Mouse (Mus musculus) left cerebral cortex, adult 8-10 months (tissue): Measurements from ENCODE around the gene Zfp334. TPM values are rescaled to one million over a fixed set of nuclear protein-coding genes. Genes with fewer than 3 reads are reported as not detected.

Experiments
- DNase-seq, 2 experiments: peaks; one replicate each; pipeline ENCODE4 v3.0.0; 2022; ENCODE audit warnings: low spot score in 2 of 2
- total RNA-seq, 4 experiments: library from RNA; stranded (reverse); gene quantifications; 2 replicates each; pipeline ENCODE4 v1.2.4; 2022

The Zfp334 gene
- total RNA-seq, 4 experiments from 2014 or later: 14.1 to 15.7 (median 15.3) TPM

DNA sequence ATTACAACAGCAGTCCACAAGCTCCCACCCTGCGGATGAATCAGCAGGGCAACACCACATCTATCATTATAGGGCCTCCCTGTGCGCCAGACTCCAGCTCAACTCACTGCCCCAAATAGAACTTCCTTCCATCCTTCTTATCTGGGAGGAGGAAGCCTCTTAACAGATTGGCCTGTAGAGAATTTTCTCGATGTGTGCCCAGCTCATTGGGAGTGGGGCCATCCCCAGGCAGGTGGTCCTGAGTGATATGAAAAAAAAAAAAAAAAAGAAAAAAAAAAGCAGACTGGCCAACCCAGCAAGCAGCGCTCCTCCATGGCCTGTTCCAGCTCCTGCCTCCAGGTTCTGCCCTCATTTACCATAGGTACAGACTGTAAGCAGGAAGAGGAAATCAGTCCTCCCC, 12.1 kb downstream of the Zfp334 start:
- no peak for DNase-seq

DNA sequence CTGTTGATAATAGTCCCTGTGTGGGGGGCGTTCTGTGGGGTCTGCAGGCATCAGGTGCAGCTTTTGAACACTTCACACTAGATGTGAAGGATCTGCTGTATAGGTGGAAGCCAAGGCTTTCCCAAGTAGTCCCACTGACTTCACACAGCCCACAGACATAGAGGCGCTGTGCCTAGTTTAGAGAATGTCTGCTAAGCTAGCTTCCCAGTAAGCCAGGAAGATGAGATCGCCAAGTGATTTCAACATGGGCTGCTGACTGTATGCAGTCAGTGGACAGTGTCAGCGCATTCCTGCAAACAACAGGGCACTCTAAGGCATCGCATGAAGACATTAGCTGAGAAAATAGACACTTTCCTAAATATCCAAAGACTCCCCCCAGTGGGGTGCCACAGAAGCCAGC, 12.6 kb downstream of the Zfp334 start:
- no peak for DNase-seq

DNA sequence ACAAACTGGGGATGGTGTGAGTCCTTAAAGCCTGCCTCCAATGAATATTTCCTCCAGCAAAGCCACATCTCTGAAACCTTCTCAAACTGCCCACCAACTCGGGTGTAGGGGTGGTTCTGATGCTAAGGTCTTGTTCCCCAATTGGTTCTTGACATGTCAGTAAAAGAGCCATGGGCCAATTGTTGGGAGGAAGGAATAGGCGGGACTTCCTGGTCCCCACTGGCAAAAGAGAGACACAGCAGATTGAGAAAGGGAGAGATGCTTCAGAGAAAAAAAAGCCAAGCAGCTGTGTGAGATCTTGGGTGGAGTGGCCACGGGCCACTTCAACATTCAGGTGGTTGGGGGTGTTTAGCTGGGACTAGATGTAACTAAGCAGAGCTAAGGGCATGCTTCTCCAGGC, 17.0 kb downstream of the Zfp334 start:
- DNase-seq: no peak

DNA sequence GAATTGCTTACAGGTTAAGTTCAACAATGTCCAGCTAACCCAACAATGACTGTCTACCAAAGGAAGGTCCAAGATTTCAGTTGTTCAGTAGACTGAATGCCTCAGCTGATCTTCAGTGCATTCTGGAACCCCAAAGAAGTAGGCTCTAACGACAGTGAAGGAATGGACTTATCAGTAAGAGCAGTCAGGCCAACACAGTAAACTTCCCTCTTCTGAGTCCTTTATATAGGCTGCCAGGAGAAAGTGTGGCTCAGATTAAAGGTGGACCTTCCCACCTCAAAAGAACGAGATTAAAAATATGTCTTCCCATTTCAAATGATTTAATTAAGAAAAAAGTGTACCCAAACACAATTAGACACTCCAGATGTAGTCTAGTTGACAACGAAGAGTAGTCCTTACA, 17.7 kb downstream of the Zfp334 start:
- DNase-seq: no peak

DNA sequence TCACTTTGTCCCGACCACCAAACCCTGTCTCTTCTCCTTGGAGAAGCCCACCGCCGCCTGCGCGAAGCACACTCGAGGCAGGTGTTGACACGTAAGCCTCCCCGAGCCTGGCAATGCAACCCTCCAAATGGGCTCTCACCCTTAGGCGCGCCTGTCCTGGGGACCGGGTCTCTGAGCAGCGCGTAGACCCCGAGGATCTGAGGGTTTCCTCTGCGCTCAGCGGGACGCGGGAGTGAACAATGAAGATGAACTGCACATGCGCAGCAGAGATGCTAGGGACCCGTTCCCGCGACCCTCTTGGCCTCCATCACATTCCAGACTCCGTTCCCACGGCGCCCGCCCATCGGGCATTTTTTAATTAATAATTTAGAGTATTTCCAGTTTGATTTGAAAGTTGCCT, 19.6 kb downstream of the Zfp334 start, which contains the start of gene Zfp663:
Zfp663 (minus strand) TSS at position 234 of the 400 bp plus-strand sequence.
- no peak for DNase-seq

DNA sequence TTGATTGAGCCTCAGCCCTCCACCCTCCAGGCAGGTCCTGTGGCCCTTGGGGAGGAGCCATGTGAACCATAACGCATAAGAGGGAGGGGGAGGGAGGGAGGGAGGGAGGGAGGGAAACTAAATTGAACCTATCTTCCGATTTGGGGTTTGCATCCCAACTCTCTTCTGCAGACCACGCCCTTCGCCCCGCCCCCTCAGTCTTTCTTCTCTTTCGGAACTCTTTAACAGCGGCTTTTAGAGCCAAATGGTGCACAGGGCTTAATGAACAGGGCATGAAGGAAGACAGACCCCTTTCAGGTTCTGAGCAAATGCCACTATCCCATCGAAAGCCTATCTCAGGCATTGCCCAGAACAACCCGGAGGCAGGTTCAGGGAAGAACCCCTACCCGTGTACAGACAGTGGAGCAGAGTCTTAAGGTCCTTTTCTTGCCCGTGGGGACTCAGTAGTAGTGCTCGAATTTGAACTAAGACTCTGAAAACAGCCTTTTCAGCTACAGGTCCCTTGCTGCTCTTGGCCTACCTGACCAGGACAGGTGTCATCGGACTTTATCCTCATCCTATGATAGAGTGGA, 20.1 kb downstream of the Zfp334 start:
- no peak for DNase-seq

DNA sequence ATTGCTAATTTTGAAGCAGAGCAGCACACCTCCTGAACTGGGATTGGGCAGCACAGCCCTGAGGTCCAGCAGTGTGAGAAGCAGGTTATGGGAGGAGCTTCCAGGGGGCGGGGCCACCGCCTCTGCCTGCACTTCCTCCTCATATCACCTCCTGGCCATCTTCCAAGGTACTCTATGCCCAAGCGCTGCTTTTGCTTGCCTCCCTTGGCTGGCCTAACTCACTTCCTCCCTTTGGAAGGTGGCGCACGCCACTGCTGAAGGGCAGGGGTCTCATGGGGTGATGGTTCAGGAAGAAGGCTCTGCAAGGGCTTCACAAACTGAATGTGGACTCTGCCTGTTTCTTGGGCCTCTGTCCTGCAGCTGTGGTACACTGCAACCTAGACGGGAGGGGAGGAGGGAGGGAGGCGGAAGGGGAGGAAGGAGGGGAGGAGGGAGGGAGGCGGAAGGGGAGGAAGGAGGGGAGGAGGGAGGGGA, 21.0 kb downstream of the Zfp334 start:
- DNase-seq: no peak

DNA sequence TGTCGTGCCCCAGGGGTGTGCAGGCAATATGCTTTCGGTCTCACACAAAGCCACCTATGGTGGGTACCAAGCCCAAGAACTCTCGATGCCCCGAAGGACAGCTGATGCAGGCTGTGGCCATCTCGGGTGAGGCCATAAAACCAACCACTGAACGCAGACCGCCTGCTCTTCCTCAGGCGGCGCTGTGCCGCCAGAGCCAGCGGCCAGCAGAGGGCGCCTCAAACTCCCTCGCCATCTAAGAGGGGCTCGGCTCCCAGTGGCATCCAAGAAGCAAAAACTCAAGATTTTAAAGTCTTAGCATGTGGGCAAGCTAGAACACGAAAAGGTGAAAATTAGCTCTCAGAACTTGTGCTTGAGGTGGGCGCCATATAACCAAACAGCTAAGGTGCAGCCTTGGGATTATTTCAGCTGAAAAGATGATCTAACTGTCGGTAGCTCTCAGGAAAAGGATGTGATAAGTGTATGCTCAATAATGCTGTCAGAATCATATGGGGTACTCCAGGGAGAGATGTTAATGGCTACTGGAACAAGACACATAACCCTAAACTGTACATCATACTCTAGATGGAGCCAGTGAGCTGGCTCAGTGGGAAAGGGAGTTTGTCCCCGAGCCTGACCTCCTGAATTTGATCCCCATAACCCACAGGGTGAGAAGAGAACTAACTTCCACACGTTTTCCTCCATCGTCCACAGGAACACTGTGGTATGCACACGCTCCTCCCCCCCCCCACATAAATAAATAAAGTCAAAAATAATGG, 23.5 kb downstream of the Zfp334 start:
- DNase-seq: peak in 1 of 2 experiments; percentile 36

DNA sequence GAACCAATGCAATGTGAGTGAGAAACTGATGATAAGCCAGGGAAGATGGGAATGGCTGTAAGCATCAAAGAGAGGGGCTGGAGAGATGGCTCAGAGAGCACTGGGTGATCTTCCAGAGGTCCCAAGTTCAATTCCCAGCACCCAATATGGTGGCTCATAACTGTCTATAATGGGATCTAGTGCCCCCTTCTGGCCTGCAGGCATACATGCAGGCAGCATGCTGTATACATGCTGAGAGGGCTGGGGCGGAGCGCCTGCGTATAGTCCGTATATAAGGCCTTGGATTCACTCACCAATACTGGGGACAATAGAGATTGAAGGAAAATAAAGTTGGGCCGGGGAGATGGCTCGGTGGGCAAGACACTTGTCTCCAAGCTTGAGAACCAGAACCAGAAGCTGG, 24.8 kb downstream of the Zfp334 start:
- DNase-seq: no peak

DNA sequence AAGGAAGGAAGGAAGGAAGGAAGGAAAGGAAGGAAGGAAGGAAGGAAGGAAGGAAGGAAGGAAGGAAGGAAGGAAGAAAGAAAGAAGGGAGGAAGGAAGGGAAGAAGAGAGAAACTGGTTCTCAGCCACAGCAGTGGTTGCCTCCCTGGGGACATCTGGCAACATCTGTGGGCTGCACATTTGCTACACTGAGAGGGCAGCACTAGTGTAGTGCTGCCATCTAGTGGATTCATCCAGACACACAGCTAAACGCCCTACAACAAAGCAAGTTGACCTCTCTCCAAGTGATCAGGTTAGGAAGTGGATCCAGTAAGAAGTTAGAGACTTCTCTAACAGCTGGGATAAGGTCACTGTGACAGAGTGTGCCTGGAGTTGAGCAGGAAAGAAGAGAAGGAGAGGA, 27.2 kb downstream of the Zfp334 start:
- no peak for DNase-seq

DNA sequence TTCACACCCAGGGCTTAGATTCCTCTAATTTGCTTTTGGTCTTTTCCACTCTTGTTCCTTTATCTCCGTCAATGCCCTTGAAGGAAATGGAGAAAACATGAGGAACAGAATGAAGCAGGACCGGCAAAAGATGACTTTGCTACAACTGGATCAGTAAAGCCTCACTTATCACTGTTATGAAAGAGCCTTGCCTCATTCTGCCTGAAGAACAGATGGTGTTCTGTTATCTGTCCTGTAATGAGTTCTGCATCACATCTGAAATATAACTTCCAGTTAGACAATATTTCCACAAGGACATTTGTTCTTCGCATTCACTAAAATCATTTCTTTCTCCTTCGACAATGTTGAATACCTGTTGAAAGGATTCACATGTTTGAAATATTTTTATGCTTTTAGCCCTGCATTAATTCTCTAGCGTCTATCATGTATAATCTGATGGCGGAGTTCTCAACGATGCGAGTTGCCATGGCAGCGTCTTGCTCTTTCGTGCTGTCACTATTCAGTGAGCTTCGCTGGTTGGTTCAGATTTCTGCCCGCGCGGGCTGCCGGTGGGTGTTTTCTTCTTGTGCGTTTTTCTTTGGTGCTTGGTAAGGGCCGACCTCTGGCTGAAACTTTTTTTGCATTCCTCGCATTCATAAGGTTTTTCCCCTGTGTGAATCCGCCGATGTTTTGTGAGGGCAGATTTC, 36.1 kb downstream of the Zfp334 start:
- DNase-seq: no peak

DNA sequence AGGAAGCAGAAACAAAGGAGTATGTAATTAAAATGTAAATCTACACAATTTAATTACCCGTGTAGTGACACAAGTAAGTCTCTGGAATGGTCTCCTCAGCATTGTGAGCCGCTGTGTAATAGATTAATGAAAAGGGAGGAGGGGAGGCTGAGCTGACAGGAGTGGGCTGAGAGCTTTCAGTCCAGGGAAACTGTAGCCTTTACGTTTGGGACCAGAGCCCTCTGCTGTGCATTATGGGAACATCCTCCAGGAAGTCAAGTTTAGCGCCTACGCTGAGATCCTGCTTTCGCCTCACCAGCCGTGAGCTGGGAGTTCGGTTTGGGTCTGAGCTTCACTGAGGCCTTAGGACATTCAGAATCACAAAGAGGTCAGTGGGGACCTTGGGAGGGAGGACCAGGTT, 38.6 kb downstream of the Zfp334 start:
- DNase-seq: no peak

DNA sequence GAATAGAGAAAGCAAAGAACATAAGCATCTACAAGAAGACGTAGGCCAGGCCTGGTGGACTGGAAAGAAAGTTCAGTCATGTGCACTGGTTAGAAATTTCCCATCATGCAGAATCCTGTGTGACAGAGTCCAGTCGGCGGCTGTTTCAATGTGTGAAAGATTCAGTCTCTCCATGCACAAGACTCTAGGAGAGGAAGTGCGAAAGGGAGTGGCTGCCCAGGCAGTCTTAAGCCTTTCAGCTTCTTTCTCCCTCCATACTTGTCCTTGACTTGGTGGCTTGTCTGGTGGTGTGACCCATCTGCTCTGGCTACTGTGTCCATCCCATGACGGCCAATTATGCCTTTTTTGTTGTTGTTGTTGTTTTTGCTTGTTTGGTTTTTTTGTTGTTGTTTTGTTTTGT, 41.9 kb downstream of the Zfp334 start:
- DNase-seq: no peak

DNA sequence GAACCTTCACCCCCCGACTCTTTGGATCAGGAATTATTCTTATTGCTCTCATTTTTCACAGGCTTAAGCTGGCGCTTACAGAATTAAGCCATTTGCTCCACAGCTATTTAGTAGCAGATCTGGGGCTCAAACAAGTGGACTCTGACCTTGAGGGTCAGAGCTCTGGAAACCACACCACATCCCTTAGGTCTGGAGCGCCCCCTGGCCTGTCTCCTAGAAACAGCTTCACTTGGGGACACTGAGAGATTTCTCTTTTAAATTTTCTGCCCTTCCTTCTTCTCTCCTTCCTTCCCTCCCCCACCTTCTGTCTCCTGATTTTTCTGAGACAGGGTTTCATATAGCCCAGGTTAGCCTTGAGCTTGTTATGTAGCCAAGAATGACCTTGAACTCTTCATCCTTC, 50.9 kb downstream of the Zfp334 start:
- DNase-seq: no peak

DNA sequence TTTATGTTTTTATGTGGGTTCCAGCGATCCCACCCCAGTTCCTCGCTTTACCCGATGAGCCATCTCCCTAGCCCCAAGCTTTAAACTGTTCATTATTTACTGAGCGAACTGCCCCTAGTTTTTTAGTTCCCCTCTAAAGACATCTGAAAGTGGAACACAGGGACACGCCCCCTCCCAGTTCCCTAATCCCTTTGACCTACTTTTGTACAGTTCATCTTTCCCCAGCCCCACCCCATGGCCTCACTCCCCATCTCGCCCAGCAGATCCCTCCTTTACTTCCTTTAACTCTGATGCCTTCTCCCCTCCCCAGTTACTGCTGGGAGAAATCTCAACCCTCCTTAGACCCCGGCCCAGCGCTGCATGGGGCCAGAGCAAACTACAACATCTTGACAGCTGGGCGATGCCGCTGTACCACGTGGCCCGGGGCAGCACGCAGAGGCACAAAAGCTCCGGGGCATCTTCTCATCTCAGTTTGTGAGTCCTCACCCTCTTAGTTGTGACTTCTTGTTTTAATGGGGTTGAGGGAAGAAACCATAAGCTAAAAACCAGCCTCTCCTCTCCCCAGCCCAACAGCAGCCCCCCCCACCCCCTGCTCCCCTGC, 55.3 kb downstream of the Zfp334 start:
- DNase-seq: no peak

DNA sequence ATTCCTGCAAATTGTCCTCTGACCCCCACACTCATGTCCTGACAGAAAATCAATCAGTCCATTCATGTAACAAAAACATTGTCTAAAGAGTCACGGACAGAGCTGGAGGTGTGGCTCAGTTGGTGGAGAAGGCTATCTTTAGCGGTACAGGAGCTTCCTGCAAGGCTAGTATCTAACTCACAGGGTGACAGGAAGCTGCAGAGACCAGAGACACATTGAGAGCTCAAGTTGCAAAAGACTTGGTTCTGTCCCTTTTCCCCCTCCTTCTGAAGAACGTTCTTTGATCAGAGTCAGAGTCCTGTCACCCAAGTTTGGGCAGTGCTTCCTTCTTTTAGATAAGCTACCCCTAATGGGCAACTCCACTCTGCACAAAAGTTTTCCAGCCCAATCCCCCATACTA, 58.4 kb downstream of the Zfp334 start:
- no peak for DNase-seq

DNA sequence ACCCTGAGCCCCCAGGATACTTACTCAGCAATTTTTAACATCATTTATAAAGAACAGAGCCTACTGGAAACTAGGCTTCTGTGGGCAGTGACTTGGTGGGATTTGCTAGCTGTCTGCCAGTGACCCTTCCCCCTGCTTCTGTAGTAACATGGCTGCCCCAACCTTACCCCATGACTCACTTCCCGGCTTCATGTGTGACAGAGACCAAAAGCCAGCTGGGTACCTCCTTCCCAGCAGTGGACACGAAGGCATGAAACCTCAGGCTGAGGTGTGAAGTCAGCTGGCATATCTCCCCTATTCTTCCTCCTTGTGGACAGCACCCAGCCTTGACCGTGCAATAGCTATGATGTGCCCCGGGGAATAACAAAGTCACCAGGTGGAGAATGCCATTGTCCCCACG, 59.3 kb downstream of the Zfp334 start:
- DNase-seq: no peak

DNA sequence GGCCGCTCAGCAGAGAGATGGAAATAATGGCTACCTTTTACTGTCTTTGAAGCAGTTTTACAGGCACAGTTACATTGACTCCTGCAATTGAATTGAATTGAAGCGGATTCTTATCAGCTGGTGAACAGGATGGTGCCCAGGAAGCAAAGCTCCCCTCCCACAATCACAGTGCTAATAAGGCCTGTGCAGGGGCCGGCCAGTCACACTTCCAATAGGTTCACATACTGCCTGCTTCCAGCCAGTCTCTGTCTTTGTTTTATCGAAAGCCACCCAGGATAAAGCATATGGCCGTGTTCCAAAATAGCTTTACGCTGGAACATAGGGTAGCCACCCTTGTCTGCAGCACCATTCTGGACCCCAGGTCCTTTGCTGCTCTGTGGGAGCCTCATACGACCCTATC, 60.7 kb downstream of the Zfp334 start:
- no peak for DNase-seq

DNA sequence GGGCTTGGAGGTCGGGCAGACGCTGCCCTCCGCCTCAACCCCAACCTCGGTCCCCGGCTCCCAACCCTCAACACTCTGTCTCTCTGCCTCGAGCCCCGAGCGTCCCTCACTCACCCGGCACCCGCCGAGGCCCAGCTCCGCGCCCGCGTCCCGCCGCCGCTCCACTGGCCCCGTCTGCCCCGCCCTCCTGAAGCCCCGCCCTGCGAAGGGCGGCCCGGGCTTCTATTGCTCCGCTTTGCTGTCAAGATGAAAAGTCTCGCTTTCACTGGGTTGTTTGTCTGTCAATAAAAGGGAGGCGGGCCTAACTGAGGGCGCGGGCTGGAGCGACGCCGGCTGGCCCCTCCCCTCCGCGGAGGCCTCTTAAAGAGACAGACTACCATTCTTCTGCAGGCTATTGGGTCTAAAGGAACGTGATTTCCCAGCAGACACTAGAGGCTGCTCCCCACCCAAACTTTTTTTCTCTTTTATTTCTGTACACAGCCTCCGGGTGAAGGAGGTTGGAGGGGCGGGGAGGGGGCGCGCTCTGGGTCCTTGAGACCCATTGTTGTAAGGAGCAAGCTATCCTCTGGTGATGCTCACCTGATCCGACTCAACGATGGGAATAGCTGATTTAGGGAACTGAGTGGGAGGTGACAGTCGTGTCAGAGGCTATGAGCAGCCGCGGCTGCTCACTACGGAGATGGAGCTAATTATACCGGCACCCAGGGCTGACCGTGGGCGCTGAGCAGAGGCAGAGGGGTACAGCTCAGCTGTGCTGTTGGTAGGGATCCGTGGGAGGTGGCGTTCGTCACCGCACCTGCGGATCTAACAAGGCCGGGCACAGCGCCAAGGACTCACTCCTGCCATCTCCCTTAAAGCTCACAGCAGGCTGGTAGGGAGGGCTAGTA, 61.5 kb downstream of the Zfp334 start, which contains the start of gene Elmo2:
Elmo2 (minus strand) TSS at position 176 of the 887 bp plus-strand sequence.
- DNase-seq: peak; percentile 96 to 98

DNA sequence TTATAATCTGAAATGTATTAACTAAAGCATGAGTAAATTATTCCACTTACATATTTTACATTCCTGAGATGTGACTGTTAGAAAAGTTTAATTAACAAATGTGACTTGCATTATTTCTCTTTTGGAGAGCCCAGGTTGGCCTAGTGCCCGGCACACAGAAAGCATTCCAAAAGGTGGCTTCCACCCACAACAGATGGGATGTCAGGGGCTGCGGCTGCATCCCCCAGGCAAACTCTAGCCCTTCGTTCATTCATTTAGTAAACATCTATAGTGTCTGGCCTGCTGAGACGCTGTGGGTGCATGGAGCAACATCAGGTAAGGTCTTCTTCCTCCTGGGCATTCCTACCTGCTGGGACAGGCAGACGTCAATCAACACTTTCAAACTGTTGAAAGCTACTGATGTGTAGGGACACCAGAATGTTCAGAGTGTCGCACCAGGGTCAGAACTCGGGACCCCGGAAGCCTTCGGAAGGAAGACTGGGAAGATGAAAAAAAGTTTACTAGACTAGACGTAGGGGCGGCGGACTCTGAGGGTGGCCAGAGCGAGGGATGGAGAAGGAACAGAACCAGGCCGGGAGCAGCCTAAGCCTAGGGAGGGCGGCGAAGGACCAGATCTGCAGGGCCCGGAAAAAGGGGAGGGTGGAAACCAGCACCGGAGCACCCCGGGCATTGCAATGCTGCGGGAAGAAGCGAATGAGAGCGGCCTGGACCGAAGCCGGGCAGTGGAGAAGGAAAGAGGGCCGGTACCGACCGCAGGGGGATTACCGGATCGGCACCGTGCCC, 62.3 kb downstream of the Zfp334 start:
- no peak for DNase-seq
